Mouse (Mus musculus) neural tube, embryonic 15.5 days (tissue): ENCODE measurements at regions not wholly inside any gene's neighbourhood (a gene's known extent, or its start where the extent isn't known, plus 50 kb on each side); places are given as distances from the start of the nearest gene placed in this dataset. TPM values are rescaled to one million over a fixed set of nuclear protein-coding genes. Genes with fewer than 3 reads are reported as not detected.

Experiments used
- ATAC-seq: fragments of 200-750 bp; cut with Nextera tagmentation; 2 replicates; pipeline ENCODE4 v1.8.0; 2017; ENCODE audit warnings: mild to moderate bottlenecking, moderate TSS enrichment, moderate library complexity; ENCODE audit not compliant: low FRiP score
- H3K27ac ChIP-seq: fragments of 300-500 bp; sonication (generic); replicated peaks from 2 replicates; pipeline ENCODE4 v1.5.1; 2015; ENCODE audit warnings: mild to moderate bottlenecking, inconsistent platforms
- H3K27me3 ChIP-seq: fragments of 300-500 bp; sonication (generic); replicated peaks from 2 replicates; pipeline ENCODE4 v1.6.1; 2015; ENCODE audit warnings: inconsistent platforms
- H3K36me3 ChIP-seq: fragments of 300-500 bp; sonication (generic); 2 replicates; pipeline ENCODE4 v1.6.1; 2015; ENCODE audit warnings: inconsistent platforms
- H3K4me1 ChIP-seq: fragments of 300-500 bp; sonication (generic); 2 replicates; pipeline ENCODE4 v1.6.1; 2015; ENCODE audit warnings: inconsistent platforms
- H3K4me2 ChIP-seq: fragments of 300-500 bp; sonication (generic); 2 replicates; pipeline ENCODE4 v1.6.1; 2015; ENCODE audit warnings: inconsistent platforms, mild to moderate bottlenecking, moderate library complexity
- H3K4me3 ChIP-seq: fragments of 300-500 bp; sonication (generic); replicated peaks from 2 replicates; pipeline ENCODE4 v1.5.1; 2015; ENCODE audit warnings: mild to moderate bottlenecking, inconsistent platforms
- H3K9ac ChIP-seq: fragments of 300-500 bp; sonication (generic); replicated peaks from 2 replicates; pipeline ENCODE4 v1.6.1; 2015; ENCODE audit warnings: mild to moderate bottlenecking, inconsistent platforms
- H3K9me3 ChIP-seq: fragments of 300-500 bp; sonication (generic); replicated peaks from 2 replicates; pipeline ENCODE4 v1.6.1; 2016; ENCODE audit warnings: inconsistent platforms
- WGBS: fragments of 180-500 bp; shearing (Covaris S2); methylation state at CpG from one replicate; pipeline ENCODE4 v1.1.7; 2015; ENCODE audit warnings: mixed read lengths; 5-methylcytosine and 5-hydroxymethylcytosine counted together
- microRNA counts: library from miRNA; unstranded; fragments of <30 nt; microRNA quantifications from one replicate; lab custom pipeline; 2016
- microRNA-seq: library from miRNA; unstranded; fragments of <30 nt; microRNA quantifications from one replicate; pipeline ENCODE4, GENCODE M21; 2017

DNA sequence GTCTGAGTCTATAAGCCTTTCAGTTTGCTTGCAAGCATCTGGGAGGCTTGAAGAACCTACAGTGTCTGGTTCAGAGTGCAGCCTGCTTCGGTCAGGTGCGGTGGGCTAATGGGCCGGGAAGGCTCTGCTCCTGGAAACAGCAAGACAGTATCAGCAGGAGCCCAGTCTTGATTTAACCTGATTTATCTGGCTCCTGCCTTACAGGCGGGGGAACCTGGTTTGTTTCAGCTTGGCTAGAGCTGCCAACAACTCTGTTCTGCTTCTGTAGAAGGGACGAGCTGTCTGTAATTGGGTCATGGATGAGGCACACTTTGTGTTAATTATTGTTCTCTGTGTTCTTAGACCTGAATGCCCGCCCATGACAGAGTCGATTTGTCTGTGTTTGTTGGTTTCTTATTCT is 65.3 kb upstream of the Ccdc85a start:
- Histone ChIP-seq H3K4me3 (no peak overlapping the region), H3K9me3 (no peaks in the 10 kb centered on the region), H3K27ac (no peak overlapping the region), H3K27me3 (no peaks in the 10 kb centered on the region), H3K4me1 (no peaks in the 10 kb centered on the region), H3K4me2 (no peak overlapping the region), H3K36me3 (no peaks in the 10 kb centered on the region), H3K9ac (no peak overlapping the region)
- WGBS, result 86% methylated on average over 7 of the region's 7 CpGs
- no peak for ATAC-seq

DNA sequence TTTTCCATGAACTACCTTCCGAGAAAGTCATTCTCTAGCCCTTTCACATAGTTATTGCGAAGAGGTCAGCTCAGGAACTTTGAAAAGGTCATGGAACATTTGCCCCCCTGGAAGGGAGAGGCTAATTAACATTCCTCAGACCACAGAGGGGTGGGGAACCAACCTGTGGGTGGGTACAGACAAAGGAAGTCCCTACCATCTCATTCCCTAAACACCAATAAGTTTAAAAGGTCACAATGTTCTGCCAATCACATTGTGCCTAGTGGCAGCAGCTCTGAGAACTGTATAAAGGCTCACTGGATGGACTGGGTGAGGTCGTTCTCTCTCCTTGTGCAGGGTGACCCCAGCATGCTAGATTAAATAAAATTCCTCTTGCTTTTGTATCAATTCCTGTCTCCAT is 64.8 kb upstream of the Ccdc85a start:
- Histone ChIP-seq H3K27me3 (no peaks in the 10 kb centered on the region), H3K36me3 (no peaks in the 10 kb centered on the region), H3K4me2 (no peak overlapping the region), H3K27ac (no peak overlapping the region), H3K9ac (no peak overlapping the region), H3K4me3 (no peak overlapping the region), H3K4me1 (no peaks in the 10 kb centered on the region), H3K9me3 (no peaks in the 10 kb centered on the region)
- no peak for ATAC-seq
- WGBS, result 34% methylated on average over 3 of the region's 3 CpGs

DNA sequence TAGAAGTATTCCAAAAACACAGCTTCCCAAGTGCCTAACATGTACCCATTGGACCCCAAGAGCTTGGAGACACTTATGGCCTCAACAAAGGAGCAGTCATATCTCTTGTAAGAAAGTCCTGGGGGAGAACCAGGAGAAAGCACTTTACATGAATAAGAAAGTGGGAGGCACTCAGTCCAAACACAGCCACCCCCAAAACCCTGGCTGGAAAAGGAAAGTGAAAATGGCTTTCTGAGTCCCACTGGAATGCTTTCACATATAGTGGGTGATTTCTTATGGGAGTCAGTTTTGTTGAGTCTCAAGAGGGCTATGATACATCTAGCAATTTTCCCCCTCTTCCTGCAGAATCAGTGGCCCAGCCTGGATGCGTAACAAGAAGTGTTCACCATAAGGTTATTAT is 55.0 kb upstream of the Ccdc85a start:
- no peak overlapping the region for H3K27ac ChIP-seq
- H3K27me3 ChIP-seq, result no peaks in the 10 kb centered on the region
- no peaks in the 10 kb centered on the region for H3K9me3 ChIP-seq
- WGBS, result 95% methylated on average over 1 of the region's 1 CpGs
- no peaks in the 10 kb centered on the region for H3K36me3 ChIP-seq
- no peak overlapping the region for H3K4me2 ChIP-seq
- no peak overlapping the region for H3K4me3 ChIP-seq
- no peak overlapping the region for H3K9ac ChIP-seq
- ATAC-seq, result no peak
- no peaks in the 10 kb centered on the region for H3K4me1 ChIP-seq

DNA sequence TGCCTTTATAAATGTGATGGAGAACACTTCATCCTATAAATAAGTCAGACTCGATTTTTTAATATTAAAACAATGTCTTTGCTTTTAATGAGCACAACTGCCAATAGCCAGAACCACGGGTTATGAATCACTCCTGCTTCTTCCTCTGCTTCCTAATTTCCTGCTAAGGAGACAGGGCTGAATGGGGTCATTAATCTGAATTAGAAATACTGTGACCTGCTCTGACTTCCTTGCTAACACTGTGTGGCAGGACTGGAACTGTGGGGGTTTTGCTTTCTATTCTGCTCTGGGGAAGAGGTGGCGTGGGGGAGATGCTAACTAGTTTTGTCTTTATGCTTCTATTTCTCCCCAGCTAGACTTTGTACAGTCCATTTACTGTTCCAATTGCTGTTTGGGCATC is 52.6 kb upstream of the Ccdc85a start:
- Histone ChIP-seq H3K27me3 (no peaks in the 10 kb centered on the region), H3K4me1 (no peaks in the 10 kb centered on the region), H3K9ac (no peak overlapping the region), H3K27ac (no peak overlapping the region), H3K4me2 (no peak overlapping the region), H3K36me3 (no peaks in the 10 kb centered on the region), H3K9me3 (no peaks in the 10 kb centered on the region), H3K4me3 (no peak overlapping the region)
- WGBS, result 41% methylated on average over 3 of the region's 3 CpGs
- no peak for ATAC-seq

MicroRNAs encoded in the stretch of these regions (microRNA counts, 519-probe panel; counts per million panel counts)
- microRNA mmu-miR-216a (lab: Ali Mortazavi, UCI) (1,929 counts per million, percentile 38 among the panel's probes with 10 or more counts), microRNA mmu-miR-216b (lab: Ali Mortazavi, UCI) (2,232 counts per million, percentile 49 among the panel's probes with 10 or more counts), microRNA mmu-miR-217 (lab: Ali Mortazavi, UCI) (not detected)

Small RNAs in the stretch of these regions (microRNA-seq; reads per million reads assigned to microRNA genes)
- gene Mir216a (36.0 reads per million, percentile 39 among the genes with 10 or more reads in this experiment), gene Mir216b (not detected), gene Mir216c (not detected), gene Mir217 (172 reads per million, percentile 60 among the genes with 10 or more reads in this experiment)
